31 mouse cellular contexts compared by ENCODE assay signal in genomic region chrX:104656976-104657375, GRCm38 (mm10).
"Had no signal": no experiment of that assay in that cellular context is flagged by ENCODE, and none has a peak within 500 bp of the region (broad histone marks: within the 10 kb centered on the region; RNA-seq: fewer than 3 reads in every experiment).

No protein-coding gene starts in this region.

- ATAC-seq: liver, embryonic 12.5 days; liver, postnatal 0 days; lung, postnatal 0 days; midbrain, embryonic 13.5 days; midbrain, embryonic 15.5 days; midbrain, embryonic 16.5 days had no signal

- H3K27me3 ChIP-seq: limb, embryonic 15.5 days; liver, embryonic 12.5 days; liver, embryonic 13.5 days; liver, embryonic 15.5 days; lung, embryonic 15.5 days; midbrain, embryonic 15.5 days had no signal

- H3K27ac ChIP-seq: limb, embryonic 10.5 days; limb, embryonic 12.5 days; limb, embryonic 13.5 days; limb, embryonic 15.5 days; liver, embryonic 12.5 days; liver, embryonic 13.5 days; liver, embryonic 14.5 days; liver, embryonic 15.5 days; lung, embryonic 15.5 days; macrophage; midbrain, embryonic 10.5 days; midbrain, embryonic 12.5 days; midbrain, embryonic 13.5 days; midbrain, embryonic 15.5 days had no signal

- DNase-seq: left cerebral cortex, postnatal 4 days; liver; liver, embryonic 13.5 days; liver, postnatal 0 days; lung, adult 18-20 months; lung, adult 2 months; lung, embryonic 14.5 days; lung, postnatal 10 days; lung, postnatal 14 days; lung, postnatal 36 days; lung, postnatal 4 days; midbrain, embryonic 14.5 days had no signal

- H3K9me3 ChIP-seq: limb, embryonic 10.5 days; limb, embryonic 12.5 days; limb, embryonic 13.5 days; limb, embryonic 15.5 days; liver, embryonic 12.5 days; liver, embryonic 13.5 days; liver, embryonic 15.5 days; lung, embryonic 15.5 days; megakaryocyte, embryonic 14.5 days; midbrain, embryonic 10.5 days; midbrain, embryonic 12.5 days; midbrain, embryonic 13.5 days; midbrain, embryonic 15.5 days had no signal

- H3K4me3 ChIP-seq: limb, embryonic 10.5 days; limb, embryonic 12.5 days; limb, embryonic 13.5 days; limb, embryonic 15.5 days; liver, embryonic 12.5 days; liver, embryonic 13.5 days; liver, embryonic 15.5 days; lung, embryonic 15.5 days; megakaryocyte, embryonic 14.5 days; midbrain, embryonic 10.5 days; midbrain, embryonic 12.5 days; midbrain, embryonic 13.5 days; midbrain, embryonic 15.5 days; myocyte had no signal

- H3K36me3 ChIP-seq: limb, embryonic 10.5 days; limb, embryonic 12.5 days; limb, embryonic 13.5 days; limb, embryonic 15.5 days; liver, embryonic 12.5 days; liver, embryonic 13.5 days; liver, embryonic 15.5 days; lung, embryonic 15.5 days; midbrain, embryonic 10.5 days; midbrain, embryonic 12.5 days; midbrain, embryonic 13.5 days; midbrain, embryonic 15.5 days had no signal

- H3K9ac ChIP-seq: limb, embryonic 12.5 days; limb, embryonic 13.5 days; limb, embryonic 15.5 days; liver, embryonic 12.5 days; liver, embryonic 13.5 days; liver, embryonic 14.5 days; liver, embryonic 15.5 days; liver, postnatal 0 days; lung, embryonic 14.5 days; lung, embryonic 15.5 days; midbrain, embryonic 12.5 days; midbrain, embryonic 13.5 days; midbrain, embryonic 15.5 days had no signal

- H3K4me2 ChIP-seq: limb, embryonic 12.5 days; limb, embryonic 13.5 days; limb, embryonic 15.5 days; liver, embryonic 11.5 days; liver, embryonic 12.5 days; liver, embryonic 13.5 days; liver, embryonic 15.5 days; lung, embryonic 14.5 days; lung, embryonic 15.5 days; midbrain, embryonic 11.5 days; midbrain, embryonic 12.5 days; midbrain, embryonic 13.5 days; midbrain, embryonic 15.5 days had no signal

- H3K4me1 ChIP-seq: limb, embryonic 10.5 days; limb, embryonic 12.5 days; limb, embryonic 13.5 days; limb, embryonic 15.5 days; liver, embryonic 12.5 days; liver, embryonic 13.5 days; liver, embryonic 15.5 days; lung, embryonic 15.5 days; megakaryocyte, embryonic 14.5 days; midbrain, embryonic 10.5 days; midbrain, embryonic 12.5 days; midbrain, embryonic 13.5 days; midbrain, embryonic 15.5 days had no signal
